Mouse (Mus musculus) heart, adult 2 months (tissue): Measurements from ENCODE around the gene Eme2.

Experiments used
- CTCF ChIP-seq: fragments of 200-600 bp; IDR thresholded peaks from 2 replicates; pipeline ENCODE4 v1.8.1; 2022; ENCODE audit warnings: antibody characterized with exemption, mild to moderate bottlenecking, moderate library complexity
- POLR2A ChIP-seq: fragments of 200-500 bp; IDR thresholded peaks from 2 replicates; pipeline ENCODE4 v1.6.1; 2011; ENCODE audit warnings: mild to moderate bottlenecking, low read depth, low read length, control low read depth; ENCODE audit not compliant: insufficient read depth

GRCm38 (mm10) chr17:24934926-24935325, 40.0 kb upstream of the Eme2 start:
- TF ChIP-seq POLR2A (no peak), CTCF (no peak)
